Mouse (Mus musculus) megakaryocyte, embryonic 14.5 days (primary cell): ENCODE measurements at regions not wholly inside any gene's neighbourhood (a gene's known extent, or its start where the extent isn't known, plus 50 kb on each side); places are given as distances from the start of the nearest gene placed in this dataset.

ENCODE experiments used
- FLI1 ChIP-seq: IDR thresholded peaks from 2 replicates; pipeline ENCODE4 v1.6.1; 2012; ENCODE audit warnings: low read length, inconsistent platforms, mixed read lengths
- GATA1 ChIP-seq: IDR thresholded peaks from 3 replicates; pipeline ENCODE4 v1.6.1; 2012; ENCODE audit warnings: mixed read lengths, low read length, inconsistent platforms, borderline replicate concordance

- TF ChIP-seq GATA1, result no peak
- TF ChIP-seq FLI1, result no peak
Measured at GRCm38 (mm10) chr14:72869188-72869749, 159.5 kb upstream of the Fndc3a start.
